Mouse (Mus musculus) forebrain, embryonic 11.5 days (tissue): ENCODE results near the gene Slc25a39. TPM values are rescaled to one million over a fixed set of nuclear protein-coding genes. Genes with fewer than 3 reads are reported as not detected.

Source experiments
- microRNA-seq: library from miRNA; unstranded; fragments of <30 nt; microRNA quantifications from one replicate; pipeline ENCODE4, GENCODE M21; 2016; ENCODE audit not compliant: insufficient number of aligned reads
- polyA plus RNA-seq: library from polyadenylated mRNA; unstranded; fragments of >200 nt; fragmentation: Nextera tagmentation; extraction: Ambion mirVana; gene quantifications from 2 replicates; pipeline ENCODE4 v1.2.1, GENCODE M21; 2014

Slc25a39 gene
- polyA plus RNA-seq, 1 experiment from 2014 or later: 196 TPM

Small RNA genes within 50 kb of the gene (microRNA-seq; reads per million reads assigned to microRNA genes)
- not detected for gene Mir6930

Other genes starting within 250 kb of the Slc25a39 start
- gene Lsm12, start 222.7 kb downstream of the Slc25a39 start, polyA plus RNA-seq: 73.2 and 78.7 TPM in 2 replicates
- 30.6 and 32.2 TPM in 2 replicates for gene G6pc3, start 218.3 kb downstream of the Slc25a39 start, polyA plus RNA-seq
- gene Hdac5, start 177.8 kb downstream of the Slc25a39 start, polyA plus RNA-seq: 35.0 and 36.8 TPM in 2 replicates
- 23.5 and 26.6 TPM in 2 replicates for gene BC030867, start 159.1 kb downstream of the Slc25a39 start, polyA plus RNA-seq
- gene Asb16, start 139.2 kb downstream of the Slc25a39 start, polyA plus RNA-seq: not detected in 2 replicates
- 50.0 and 58.5 TPM in 2 replicates for gene Tmub2, start 123.0 kb downstream of the Slc25a39 start, polyA plus RNA-seq
- 20.8 and 21.7 TPM in 2 replicates for gene Atxn7l3, start 111.3 kb downstream of the Slc25a39 start, polyA plus RNA-seq
- gene Ubtf, start 88.2 kb downstream of the Slc25a39 start, polyA plus RNA-seq: 109 and 111 TPM in 2 replicates
- 33.8 and 36.8 TPM in 2 replicates for gene Slc4a1, start 41.7 kb downstream of the Slc25a39 start, polyA plus RNA-seq
- 33.1 and 35.4 TPM in 2 replicates for gene Rundc3a, start 14.5 kb downstream of the Slc25a39 start, polyA plus RNA-seq
- 65.7 and 72.8 TPM in 2 replicates for gene Grn, start 22.4 kb upstream of the Slc25a39 start, polyA plus RNA-seq
- gene Fam171a2, start 39.7 kb upstream of the Slc25a39 start, polyA plus RNA-seq: 11.0 and 11.2 TPM in 2 replicates
- 5.0 and 7.4 TPM in 2 replicates for gene Itga2b, start 62.2 kb upstream of the Slc25a39 start, polyA plus RNA-seq
- gene Gpatch8, start 148.4 kb upstream of the Slc25a39 start, polyA plus RNA-seq: 52.4 and 54.5 TPM in 2 replicates
- gene Gm11627, start 171.5 kb upstream of the Slc25a39 start, polyA plus RNA-seq: 12.7 and 13.8 TPM in 2 replicates
- gene Fzd2, start 196.4 kb upstream of the Slc25a39 start, polyA plus RNA-seq: 45.2 and 46.3 TPM in 2 replicates